Mouse (Mus musculus) embryonic fibroblast, embryonic 13.5 days (primary cell): Measurements from ENCODE around the gene Kcnn1. TPM values are rescaled to one million over a fixed set of nuclear protein-coding genes. Genes with fewer than 3 reads are reported as not detected.
"Not testable (repeated sequence)": the region's sequence is repeated elsewhere in the genome, so short reads cannot be mapped to it uniquely, and the experiment has no call there.

Experiments used
- H3K27ac ChIP-seq: 2 replicates; pipeline ENCODE4 v1.5.1; 2012; ENCODE audit warnings: low read length, control low read depth, inconsistent platforms; ENCODE audit not compliant: insufficient read depth
- H3K4me1 ChIP-seq: 2 replicates; pipeline ENCODE4 v1.6.1; 2011; ENCODE audit warnings: low read length; ENCODE audit not compliant: control insufficient read depth, insufficient read depth
- H3K4me3 ChIP-seq: 2 replicates; pipeline ENCODE4 v1.5.1; 2011; ENCODE audit warnings: mild to moderate bottlenecking, control low read depth, low read length; ENCODE audit not compliant: insufficient read depth
- CTCF ChIP-seq: IDR thresholded peaks from 2 replicates; pipeline ENCODE4 v1.5.1; 2011; ENCODE audit warnings: mild to moderate bottlenecking, control low read depth, low read length, moderate library complexity, borderline replicate concordance; ENCODE audit not compliant: insufficient read depth
- POLR2A ChIP-seq: IDR thresholded peaks from 2 replicates; pipeline ENCODE4 v1.6.1; 2011; ENCODE audit warnings: low read depth, mild to moderate bottlenecking, control low read depth, low read length, moderate library complexity
- polyA plus RNA-seq: library from polyadenylated mRNA; stranded (reverse); fragments of >200 nt; gene quantifications from 2 replicates; pipeline ENCODE4 v1.2.4, GENCODE M21; 2011; ENCODE audit warnings: low read depth; ENCODE audit not compliant: missing spikeins, insufficient read length

The Kcnn1 gene
- polyA plus RNA-seq, 1 experiment = 2.7 TPM

GRCm38 (mm10) chr8:70899226-70899625, 36.2 kb upstream of the Kcnn1 start:
- no peak overlapping the region for H3K27ac ChIP-seq
- H3K4me1 ChIP-seq = peaks cover 9% of the 10 kb centered on the region; the same call in 1 of the 2 replicates

GRCm38 (mm10) chr8:70898661-70899198, 35.7 kb upstream of the Kcnn1 start:
- no peak overlapping the region for H3K27ac ChIP-seq
- TF ChIP-seq POLR2A (no peak), CTCF (no peak)
- 0 out of 2 replicates have a peak, but pooled peaks cover 5% of the 10 kb centered on the region for H3K4me1 ChIP-seq
- no peak overlapping the region for H3K4me3 ChIP-seq

More at GRCm38 (mm10) chr8:70899226-70899625, 36.2 kb upstream of the Kcnn1 start:
- H3K4me3 ChIP-seq = no peak overlapping the region
- TF ChIP-seq CTCF = no peak
- TF ChIP-seq POLR2A = no peak

DNA sequence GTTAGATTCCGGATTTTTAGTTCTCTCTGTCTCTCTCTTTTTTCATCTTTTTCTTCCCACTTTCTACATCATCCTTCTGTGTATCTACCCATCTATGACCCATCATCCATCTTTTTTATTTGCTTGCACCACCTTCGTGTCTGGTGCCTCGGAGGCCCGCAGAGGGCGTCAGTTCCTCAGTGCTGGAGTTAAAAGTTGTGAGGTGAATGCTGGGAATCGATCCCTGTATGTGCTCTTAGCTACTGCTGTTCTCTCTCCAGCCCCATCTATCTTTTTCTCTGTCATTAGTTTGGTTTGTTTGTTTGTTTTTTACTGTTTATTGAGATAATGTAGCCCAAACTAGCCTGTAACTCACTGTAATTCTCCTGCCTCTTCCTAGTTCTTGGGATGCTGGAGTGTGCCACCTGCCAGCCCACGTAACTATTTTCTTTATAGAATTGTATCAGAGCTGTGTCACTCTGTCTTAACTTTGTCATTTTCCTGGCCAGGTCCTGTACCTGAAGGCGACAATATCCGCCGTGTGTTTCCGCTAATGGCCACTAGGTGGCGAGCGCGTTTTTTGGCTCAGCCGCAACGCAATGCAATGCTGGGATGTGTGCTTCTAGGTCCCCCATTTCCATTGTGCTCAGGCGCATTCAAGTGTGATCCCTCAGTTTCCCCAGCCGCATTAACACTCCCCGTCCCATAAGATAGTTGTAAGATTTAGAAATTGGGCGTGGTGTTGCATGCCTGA, 34.8 kb upstream of the Kcnn1 start:
- TF ChIP-seq POLR2A = no peak; the same call in 1 of the 2 replicates
- TF ChIP-seq CTCF = peak; percentile 97
- peak overlapping the region; percentile 57 for H3K4me3 ChIP-seq
- H3K27ac ChIP-seq = peak overlapping the region; percentile 84
- 0 out of 2 replicates have a peak, but pooled peaks cover 5% of the 10 kb centered on the region for H3K4me1 ChIP-seq

DNA sequence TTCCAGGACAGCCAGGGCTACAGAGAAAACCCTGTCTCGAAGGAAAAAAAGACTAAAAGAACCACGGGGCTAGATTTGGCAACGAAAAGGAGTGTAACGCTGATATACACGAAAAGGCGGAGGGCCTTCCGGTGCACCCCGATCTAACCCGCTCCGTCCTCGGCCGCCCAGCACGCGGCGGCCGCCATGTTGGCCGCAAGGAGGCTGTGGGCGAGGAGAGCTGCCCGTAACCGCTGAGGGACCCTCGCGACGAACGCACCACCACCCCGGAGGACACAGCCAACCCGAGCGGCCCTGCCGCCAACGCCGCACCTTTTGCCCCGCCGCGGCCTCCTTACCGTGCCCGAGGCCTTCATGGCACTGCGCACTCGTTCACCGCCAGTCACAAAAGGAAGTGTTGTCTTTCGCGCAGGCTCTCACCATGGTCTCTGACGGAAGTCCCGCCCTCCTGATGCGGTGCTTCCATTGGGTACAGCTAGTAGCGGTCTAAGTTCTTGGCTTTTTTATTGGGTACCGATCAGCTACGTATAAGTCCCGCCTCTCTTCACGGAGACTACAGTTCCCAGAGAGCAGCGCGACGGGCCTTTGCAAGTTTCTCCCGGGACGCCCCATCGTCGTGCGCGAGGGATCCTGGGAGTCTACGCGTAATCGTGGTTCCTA, 34.1 kb upstream of the Kcnn1 start, which contains the start of gene Rpl18a:
Gene Rpl18a, minus strand, starts transcription at position 392 of the 660 bp plus-strand sequence.
- Histone ChIP-seq H3K4me3 (peak within 1 kb of the TSS; percentile 93), H3K4me1 (0 out of 2 replicates have a peak, but pooled peaks cover 5% of the 10 kb centered on the region), H3K27ac (peak within 1 kb of the TSS; percentile 84)
- TF ChIP-seq CTCF = no peak
- peak; percentile 94 for TF ChIP-seq POLR2A

GRCm38 (mm10) chr8:70896316-70897020, 33.4 kb upstream of the Kcnn1 start:
- 0 out of 2 replicates have a peak, but pooled peaks cover 5% of the 10 kb centered on the region for H3K4me1 ChIP-seq
- peak overlapping the region; percentile 93 for H3K4me3 ChIP-seq
- TF ChIP-seq POLR2A = peak; percentile 19; the same call in 1 of the 2 replicates
- TF ChIP-seq CTCF = no peak
- H3K27ac ChIP-seq = peak overlapping the region; percentile 35; the same call in 1 of the 2 replicates

DNA sequence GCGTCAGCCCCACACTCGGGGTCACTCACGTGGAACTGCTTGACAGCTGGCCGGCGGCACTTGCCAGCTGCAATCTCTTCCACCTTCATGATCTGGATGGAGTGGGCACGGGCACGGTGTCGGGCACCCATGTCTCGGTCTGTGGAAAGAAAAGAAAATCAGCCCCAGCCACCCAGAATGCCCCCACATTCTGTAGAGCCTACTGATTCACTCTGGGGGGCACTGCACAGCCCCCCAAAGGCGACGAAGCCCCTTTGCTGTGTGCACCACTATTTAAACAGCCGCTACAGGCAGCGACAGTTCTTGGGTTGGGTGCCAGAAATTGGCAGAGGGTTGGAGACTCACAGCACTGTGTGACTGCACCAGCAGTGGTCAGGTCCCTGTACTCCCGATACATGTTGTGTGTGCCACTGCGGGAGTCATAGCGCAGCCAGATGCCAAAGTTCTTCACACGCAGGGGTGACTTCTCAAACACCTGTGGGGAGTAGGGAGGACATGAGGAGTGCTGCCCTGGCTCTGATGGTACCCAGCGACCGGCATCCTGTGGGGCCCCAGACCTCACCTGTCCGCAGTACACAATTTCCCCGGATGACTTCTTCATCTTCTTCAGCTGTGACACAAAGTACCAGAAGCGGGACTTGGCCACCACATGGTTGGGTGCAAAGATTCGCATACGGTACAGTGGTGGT, 32.7 kb upstream of the Kcnn1 start:
- H3K4me3 ChIP-seq = peak overlapping the region; percentile 93
- H3K4me1 ChIP-seq, H3K27ac ChIP-seq: not testable (repeated sequence)

- Histone ChIP-seq H3K27ac (no peak overlapping the region), H3K4me3 (no peak overlapping the region), H3K4me1 (0 out of 2 replicates have a peak, but pooled peaks cover 5% of the 10 kb centered on the region)
- TF ChIP-seq POLR2A (no peak), CTCF (no peak)
Observed at GRCm38 (mm10) chr8:70894771-70895545, 31.9 kb upstream of the Kcnn1 start.

- Histone ChIP-seq H3K4me1 (0 out of 2 replicates have a peak, but pooled peaks cover 5% of the 10 kb centered on the region), H3K27ac (no peak overlapping the region), H3K4me3 (no peak overlapping the region)
- TF ChIP-seq CTCF (no peak), POLR2A (no peak)
Observed at GRCm38 (mm10) chr8:70894385-70894720, 31.3 kb upstream of the Kcnn1 start.
